Mouse (Mus musculus) embryo, embryonic 11 days (tissue): ENCODE measurements around the gene Ccne1.

ENCODE experiments used
- DNase-seq: peaks from one replicate; pipeline ENCODE4 v3.0.0-alpha.2; 2015

Ccne1 gene

DNA sequence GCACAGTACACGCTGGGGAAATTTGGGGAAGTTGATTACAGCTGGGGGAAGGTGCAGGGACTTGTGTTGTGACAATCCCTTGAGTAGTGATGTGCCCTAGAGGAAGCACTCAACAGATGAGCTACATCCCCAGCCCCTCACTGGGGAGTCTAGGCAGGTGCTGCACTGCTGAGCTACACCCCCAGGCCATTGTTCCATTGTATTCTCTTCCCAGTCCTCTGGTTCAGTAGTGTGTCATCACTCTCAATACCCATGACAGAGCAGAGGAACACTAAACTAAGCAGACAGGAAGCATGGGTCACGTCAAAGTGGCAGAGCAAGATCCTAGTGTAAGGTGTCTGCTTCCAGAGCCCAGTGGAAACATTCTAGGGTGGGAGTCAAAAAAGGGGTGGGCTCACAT is 14.2 kb downstream of the Ccne1 start:
- DNase-seq, result no peak

DNA sequence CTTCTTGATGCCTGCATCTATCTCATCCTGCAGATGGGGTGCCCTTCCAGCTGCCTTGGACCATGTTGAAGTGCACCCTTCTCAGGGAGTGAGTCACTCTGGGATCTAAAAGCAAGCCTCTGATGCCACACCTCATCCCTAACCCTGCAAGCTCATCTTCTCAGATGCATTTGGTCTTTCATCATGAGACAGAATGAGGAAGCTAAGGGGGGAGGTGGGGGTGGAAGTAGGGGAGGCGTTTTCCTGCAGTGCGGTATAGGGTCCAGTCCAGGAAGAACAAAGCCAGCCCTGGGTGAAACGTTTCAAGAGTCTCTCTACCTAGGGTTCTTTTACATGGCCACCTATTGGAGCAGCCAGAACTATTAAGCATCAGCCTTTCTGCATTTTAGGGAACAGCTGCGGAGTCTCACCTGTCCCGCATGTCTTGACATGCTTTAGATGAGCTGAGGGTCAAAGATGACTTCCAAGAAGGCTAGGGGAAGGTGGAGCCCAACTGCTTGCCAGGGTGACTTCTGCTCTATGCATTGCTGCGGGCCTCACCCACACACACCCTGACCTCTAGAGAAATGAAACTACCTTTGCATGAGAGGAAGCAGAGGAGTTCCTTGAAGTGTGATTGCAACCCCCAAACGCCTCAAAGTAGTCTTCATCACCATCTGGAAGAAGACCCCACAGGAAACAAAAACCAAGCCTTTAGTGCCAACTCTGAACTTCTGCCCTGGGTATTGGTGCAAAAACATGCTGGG is 17.2 kb downstream of the Ccne1 start:
- DNase-seq, result no peak

DNA sequence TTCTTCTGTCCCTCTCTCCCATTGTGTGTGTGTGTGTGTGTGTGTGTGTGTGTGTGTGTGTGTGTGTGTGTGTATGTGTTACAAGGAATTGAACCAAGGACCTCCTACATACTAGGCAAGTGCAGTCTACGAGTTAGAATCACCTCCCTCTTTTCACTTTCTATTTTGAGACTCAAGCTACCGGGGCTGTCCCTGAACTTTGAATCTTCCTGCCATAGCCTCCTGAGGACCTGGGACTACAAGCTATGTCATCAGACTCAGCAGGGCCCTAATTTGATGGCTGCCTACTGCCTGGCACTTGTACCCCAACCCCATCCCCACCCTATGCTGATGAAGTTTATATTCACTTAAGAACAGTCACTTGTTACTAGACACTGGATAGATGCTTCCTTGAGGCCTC is 18.9 kb downstream of the Ccne1 start:
- DNase-seq, result no peak

DNA sequence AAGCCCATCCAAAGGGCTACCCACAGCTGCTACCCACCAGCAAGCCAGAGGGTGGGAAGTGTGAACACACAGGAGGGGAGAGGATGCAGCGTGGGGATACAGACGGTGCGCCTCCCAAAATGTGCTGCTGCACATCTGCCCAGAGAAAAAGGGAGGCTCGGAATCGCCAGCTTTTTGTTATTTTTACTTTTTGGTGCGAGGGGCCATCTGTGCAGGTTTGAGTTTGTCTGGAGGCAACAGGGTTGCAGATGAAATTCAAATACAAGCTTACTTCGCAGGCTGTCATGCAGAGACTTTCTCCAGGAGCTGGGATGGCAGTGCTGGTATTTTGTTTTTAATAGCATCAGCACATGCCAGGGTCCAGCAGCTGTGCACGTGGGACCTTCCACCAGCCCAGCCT is 19.5 kb downstream of the Ccne1 start:
- DNase-seq, result no peak

DNA sequence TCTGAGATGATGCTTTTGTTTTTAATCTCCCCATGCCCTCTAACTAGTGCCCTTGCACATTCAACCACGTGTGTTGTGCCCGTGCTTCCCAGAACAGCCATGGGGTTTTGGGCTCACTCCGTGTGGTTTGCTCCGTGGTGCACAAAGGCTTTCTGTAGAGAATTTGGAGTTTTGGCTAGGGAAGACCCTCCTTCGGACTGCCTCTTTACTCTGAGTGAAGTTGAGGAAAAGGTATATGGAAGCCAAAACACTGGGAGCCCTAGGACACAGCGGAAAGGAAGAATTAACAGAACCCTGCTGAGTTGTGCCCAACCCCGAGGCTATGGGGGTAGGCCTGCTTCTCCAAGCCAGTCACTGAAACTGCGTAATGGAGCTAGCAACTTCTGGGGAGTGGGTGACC is 20.9 kb downstream of the Ccne1 start:
- no peak for DNase-seq

DNA sequence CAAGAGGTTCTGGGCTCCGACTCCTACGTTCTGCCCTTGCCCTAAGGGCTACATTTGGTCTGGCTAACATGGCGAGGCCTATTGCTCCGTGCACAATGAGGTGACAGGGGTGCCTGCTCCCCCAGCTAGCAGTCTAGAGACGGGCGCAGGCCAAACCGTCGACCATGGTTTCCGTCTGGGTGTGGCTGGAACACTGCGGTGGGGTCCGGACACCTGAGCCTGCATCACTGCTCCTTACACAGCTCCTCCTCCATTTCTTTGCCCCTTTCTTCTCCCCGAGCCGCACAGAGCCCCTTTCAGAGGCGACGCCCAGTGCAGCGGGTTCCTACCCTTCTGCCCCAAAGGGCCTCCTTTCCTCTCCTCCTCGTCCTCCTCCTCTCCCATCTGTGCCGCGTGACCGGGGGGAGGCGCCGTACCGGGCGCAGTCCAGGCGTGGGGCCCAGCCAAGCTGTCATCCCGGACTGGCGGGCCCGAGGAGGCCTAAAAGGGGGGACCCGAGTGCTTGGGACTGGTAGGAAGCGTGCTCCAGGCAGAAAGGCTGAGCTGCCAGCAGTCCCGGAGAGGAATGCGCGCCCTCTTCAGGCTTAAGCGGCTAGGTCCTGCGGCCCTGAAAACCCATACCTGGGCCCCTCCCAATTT is 21.6 kb downstream of the Ccne1 start:
- DNase-seq, result peak; percentile 74

DNA sequence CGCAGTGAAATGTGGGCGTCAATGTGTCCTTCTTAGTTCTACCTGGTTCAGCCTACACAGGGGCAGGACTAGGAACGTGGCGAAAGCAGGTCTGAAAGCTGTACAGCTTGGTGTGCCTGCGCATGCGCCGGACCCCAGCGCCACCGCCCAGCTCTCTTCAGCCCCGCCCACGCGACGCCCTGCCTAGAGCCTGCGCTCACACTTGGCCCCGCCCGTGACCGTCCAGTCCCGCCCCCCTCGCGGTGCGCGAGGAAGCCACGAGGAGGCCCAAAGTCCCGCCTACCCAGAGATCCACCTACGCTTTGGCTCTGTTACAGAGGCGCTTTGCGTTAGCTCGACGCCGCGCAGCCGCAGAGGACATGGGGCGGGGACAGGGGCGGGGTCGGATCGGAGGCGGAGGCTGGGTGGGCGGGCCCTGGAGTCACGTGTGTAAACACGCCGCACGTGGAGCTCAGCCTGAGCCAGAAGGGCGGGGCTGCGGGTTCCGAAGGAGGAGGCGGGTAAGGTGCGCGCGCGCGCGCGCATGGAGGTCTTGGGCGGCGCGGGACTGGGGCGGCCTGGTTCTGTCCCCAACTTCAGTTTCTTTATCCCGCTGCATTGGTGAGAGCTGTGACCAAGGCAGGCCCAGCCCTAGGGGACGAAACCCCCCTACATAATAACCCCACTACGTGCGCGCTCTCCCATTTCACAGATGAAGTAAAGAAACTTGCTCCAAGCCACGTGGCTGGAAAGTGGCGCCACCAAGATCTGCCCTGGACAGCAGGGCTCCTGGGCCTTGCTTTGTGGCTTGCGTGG is 22.4 kb downstream of the Ccne1 start:
- peak; percentile 99 for DNase-seq

DNA sequence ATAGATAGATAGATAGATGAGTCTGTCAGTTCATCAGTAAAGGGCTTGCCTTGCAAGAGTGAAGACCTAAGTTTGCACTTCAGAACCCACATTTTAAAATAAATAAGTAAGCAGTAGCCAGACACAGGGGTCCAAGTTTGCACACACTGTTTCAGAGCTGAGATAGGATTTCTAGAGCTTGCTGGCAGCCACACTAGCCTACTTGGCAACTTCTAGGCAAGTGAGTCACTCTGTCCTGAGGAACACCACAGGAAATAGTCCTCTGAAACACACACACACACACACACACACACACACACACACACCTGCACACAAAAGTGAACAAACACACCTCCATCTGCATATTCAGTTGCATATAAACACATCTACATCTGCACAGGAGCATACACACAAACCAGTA is 24.4 kb downstream of the Ccne1 start:
- no peak for DNase-seq

DNA sequence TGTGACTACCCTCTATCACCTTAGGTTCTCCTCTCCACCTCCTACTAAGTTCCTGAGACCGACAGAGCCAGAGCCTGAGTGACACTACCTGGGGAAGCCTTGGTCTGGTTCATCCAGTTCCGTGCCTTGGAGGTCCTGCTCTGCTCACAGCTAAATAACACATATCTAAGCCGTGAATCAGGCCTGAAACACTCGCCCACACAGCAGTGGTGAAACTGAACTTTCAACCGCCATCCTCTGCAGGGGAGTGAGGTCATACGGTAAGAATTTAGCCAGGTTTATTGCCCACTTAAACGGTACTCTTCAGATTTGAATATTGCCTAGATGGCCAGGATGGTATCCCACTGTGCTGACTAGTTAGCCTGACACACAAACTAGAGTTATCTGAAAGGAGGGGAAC is 30.1 kb downstream of the Ccne1 start:
- DNase-seq, result no peak

DNA sequence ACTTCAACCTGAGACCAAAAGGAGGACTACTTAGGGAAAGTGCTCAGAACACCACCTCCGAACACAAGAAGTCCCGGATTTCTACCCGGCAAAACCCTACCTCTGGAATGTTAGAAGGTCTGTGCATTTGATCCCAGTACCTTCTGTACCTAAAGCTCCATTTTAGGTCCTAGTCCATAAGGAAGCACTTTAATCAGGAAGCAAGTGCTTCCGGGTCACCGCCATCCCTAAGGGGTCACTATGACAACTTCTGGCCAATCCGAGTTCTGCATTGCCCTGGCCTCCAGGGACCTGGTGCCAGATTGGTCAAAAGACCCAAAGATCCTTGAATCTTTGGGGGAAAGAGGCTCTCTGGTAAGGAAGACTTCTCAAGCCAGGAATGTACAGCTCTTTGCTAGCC is 31.8 kb downstream of the Ccne1 start:
- peak; percentile 49 for DNase-seq

DNA sequence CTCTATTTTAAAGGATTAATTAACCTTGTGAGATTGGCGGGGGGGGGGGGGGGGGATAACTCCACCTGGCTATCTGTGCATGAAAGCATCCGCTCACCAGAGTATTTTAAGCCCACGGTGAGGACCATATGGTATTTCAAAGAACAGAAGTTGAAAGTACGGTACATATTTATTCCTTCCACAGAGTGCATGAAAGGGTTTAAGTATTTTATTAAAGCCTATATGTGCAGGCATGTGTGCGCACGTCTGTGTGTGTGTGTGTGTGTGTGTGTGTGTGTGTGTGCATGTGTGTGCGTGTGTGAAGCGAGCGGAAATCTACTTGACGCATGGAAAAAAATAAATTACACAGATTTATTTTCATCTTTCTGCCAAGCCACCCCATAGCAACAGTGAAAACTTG is 32.4 kb downstream of the Ccne1 start:
- peak; percentile 10 for DNase-seq

DNA sequence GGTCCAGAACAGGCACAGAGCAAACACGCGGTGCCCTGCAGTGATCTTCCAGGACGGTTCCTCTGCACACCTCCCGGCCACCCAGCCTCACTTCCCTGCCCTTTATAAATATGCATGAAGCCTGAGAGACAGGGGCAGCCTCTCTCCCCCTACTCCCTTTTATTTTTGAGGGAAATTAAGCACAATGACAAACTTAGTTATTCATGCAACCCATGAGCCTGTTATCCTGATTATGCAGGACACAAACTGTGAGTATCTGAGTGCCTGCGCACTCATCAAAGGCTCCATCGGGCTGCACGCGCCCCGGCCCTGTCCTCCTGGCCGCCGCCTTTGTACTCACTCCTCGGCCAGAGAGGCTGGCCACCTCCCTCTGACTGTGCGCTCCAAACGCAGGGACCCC is 32.8 kb downstream of the Ccne1 start:
- DNase-seq, result peak; percentile 68

DNA sequence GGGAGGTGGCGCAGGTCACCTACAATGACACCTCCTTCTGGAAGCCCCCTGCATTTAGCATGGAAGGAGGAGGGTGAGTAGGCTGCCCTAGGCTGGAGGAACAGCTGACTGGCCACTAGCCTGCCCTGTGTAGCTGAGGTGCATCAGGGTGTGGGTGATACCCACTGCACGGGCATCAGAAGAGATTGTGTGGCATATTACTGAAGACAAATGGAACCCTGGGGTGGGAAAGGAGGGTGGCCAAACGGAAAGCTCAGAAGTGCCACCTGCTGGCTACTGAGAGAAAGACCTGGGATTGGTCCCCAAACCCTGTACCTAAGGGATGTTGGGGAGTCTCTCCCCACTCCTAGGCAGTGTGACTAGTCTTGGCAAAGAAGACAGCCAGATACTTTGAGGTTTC is 33.6 kb downstream of the Ccne1 start:
- peak; percentile 75 for DNase-seq

DNA sequence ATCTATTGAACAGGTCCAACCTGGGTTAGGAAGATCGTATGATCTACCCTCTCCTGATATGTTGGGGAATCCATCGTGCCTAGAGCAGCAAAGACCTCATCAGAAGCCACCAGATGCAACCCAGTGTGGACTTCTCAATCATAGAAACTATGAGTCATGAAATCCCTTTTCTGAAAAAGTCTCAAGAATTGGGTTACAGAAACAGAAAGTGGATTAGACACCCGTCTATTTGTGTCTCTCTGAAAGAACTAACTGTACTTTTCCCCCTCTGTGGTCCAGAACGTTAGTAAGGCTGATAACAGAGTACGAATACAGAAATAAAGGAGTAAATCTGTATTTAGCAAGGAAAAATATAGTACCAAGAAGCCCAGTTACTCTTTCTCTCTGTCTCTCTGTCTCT is 36.3 kb downstream of the Ccne1 start:
- no peak for DNase-seq

DNA sequence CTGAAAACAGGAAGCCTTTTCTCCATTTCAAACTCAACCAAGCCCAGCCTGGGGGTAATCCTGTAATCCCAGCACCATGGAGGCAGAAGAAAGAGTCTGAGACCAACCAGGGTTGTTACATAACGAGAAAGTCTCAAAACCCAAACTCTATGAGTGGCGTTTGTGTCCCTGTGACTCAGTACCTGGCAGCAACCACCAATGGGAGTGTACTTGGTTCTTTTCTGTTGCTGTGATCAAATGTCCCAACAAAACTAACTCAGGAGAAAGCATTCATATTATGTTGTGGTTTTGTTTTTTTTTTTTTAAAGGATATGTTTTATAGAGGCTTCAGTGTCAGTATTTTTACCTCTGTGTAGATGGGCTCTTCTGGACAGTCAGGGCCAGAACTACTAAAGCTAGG is 36.7 kb downstream of the Ccne1 start:
- DNase-seq, result no peak

DNA sequence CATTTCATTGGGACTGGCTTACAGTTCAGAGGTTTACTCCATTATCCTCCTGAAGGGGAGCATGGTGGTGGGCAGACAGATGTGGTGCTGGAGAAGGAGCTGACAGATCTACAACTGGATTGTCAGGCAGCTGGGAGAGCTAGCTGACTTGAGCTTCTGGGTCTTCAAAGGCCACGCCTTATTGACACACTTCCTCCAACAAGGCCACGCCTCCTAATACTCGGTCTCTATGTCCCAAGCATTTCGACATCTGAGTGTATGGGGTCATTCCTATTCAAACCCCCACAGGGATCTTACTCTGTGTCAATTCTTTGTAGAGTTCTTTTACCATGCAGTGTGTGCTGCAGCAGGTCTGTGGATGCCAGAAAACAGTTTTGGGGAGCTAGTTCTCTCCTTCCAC is 42.9 kb downstream of the Ccne1 start:
- DNase-seq, result no peak

DNA sequence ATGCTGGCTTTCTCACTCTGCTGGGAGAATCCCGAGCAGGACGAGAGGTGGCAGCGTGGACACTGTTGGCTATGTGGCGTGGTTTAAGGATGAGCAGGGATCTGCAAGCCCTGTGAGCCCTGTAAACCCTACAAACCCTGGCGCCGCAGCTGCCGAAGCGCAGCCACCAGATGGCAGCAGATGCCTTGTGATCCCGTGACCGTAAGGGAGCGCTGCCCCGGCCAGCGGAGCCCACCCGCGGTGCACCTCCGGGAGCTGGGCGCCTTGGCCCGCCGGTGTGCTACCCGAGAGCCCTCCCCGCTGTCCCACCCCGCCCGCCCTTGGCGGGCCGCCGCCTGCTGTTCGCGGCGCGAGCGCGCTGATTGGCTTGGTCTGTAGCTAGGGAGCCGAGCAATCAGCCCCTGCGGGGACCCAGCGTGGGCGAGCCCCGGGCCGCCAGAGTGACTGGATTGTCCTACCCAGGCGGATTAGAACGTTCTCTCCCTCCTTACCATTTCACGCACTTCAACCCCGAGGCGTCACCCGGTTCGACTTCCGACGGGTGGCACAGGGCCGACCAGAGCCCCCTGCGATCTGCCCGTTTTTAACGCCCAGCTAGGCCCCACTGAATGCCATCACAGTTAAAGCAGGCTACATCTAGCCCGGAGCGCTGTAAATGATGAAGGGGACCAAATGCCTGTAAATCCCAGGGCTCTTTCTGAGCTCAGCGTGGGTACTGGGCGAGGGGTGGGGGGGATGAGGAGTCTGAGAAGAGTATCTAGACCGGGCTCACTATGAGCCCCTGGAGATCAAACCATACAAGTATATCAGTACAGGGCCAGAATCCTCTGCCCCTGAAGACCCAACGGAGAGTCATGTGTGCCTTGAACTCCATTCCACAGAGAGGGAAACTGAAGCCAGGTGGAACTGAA is 46.0 kb downstream of the Ccne1 start:
- DNase-seq, result peak; percentile 95

DNA sequence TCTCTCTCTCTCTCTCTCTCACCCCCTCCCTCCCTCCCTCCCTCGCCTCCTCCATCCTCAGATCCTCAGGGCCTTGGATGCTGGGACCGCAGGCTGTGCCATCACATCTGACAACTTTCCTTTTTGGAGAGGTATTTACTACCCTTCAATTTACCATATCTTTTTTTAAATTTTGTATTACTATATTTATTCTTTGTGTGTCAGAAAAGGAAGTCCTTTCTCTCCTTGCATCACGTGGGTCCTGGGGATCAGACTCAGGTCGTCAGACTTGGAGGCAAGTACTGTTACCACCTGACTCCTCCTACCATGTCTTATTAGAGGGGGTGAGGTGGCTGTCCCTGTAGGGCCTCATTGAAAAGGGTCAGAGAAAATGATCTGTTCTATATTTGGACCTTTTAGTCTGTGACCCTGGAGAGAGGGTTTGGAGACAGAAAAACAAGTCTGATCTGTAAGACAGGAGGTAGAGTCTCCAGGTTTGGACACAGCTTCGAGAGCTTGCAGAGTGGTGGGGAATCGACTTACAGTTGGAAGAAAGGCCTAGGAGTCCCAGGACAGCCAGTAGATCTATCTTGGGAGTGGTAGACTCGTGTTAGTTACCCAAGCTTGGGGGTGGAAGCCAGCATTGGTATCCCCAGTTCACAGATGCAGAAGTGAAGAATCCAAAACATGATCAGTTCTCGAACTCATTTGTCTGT is 47.6 kb downstream of the Ccne1 start:
- no peak for DNase-seq

DNA sequence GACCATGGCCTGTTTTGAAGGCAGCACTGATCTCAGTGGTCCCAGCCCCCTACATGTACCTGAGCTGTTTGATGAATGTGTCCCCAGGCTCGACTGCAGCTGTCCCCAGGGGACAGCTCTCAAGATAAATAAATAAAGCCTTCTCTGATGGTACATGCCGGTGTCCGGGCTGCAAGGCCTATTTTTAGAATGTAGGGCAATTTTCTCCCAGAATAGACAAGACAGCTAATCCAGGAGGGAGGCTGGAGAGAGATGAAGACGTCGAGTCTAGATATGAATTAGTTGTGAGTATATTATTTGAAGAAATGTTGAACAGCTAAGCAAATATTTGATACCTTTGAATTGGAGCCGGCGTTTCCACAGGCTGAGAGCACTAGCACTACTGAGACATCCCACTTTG is 48.2 kb downstream of the Ccne1 start:
- DNase-seq, result no peak

DNA sequence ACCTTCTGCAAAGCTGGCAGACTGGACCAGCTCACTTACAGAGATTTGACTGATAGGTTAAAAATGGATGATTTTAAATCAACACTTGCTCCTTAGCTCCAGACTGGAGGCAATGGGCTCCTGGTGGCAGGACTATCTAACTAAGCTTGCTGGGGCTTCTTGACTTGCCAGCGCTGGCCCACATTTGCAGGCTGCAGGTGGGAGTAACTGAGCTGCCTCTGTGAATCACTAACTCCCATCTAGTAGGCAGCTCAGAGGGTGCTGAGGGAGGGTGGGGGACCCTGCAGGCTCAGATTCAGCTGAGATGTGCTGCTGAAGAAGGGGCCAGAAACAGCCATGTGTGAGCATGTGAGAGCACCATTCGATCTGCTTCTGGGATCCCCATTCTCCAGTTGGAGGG is 51.3 kb downstream of the Ccne1 start:
- no peak for DNase-seq

DNA sequence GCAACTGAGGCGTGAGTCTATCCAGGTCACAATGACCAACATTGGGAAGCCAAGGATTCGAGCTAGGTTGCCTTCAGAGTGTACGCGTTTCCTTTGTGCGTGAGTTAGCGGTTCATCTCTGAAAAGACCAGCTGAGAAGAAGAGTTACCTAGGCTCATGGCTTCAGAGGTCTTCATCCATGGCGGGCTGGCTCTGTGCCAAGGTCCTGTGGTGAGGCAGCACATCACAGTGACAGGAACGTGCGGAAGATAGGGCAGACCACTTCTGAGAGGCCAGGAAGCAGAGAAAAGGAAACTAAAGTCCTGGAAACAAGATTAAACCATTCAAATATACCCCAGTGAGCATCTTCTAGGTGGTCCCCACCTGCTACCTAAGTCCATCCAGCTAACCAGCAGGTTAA is 53.1 kb downstream of the Ccne1 start:
- no peak for DNase-seq
